Mouse (Mus musculus) spleen, adult 2 months (tissue): ENCODE results near the gene Wnt10a.

Experiments used
- CTCF ChIP-seq: fragments of 200-500 bp; IDR thresholded peaks from 2 replicates; pipeline ENCODE4 v1.5.1; 2011; ENCODE audit warnings: mild to moderate bottlenecking, inconsistent platforms; ENCODE audit not compliant: insufficient read depth, insufficient read length, insufficient replicate concordance; ENCODE audit errors: extremely low read depth
- POLR2A ChIP-seq: fragments of 200-500 bp; IDR thresholded peaks from 2 replicates; pipeline ENCODE4 v1.6.1; 2011; ENCODE audit warnings: low read depth, low read length, inconsistent platforms

GRCm38 (mm10) chr1:74805843-74806242, 14.5 kb downstream of the Wnt10a start:
- TF ChIP-seq POLR2A (no peak), CTCF (no peak)
